ENCODE assay signal across 19 mouse cellular contexts in the genomic region with DNA sequence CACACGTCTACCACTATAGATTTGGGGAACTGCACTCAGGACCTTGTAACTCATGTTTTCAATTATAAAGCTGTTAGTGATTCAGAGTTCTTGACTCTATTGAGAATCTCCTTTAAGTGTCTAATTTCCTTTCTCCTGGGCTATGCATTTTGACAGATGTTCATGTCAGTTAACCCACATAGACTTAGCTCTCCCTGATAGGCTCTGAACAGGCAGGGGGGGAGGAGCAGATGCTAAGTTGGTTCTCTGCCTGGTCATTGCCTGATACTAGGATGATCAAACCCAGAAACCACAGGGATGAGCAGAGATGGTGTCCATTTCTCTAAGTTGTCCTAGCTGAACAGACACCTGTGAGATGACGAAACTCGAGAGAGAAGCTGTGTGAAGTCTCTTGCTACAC.
DNase-seq lines count a peak whose midpoint lies in the region; ATAC-seq and TF ChIP-seq lines count a peak whose summit lies in the region.
"Had no signal": no experiment of that assay in that cellular context is flagged by ENCODE, and none has a peak within 500 bp of the region (broad histone marks: within the 10 kb centered on the region; RNA-seq: fewer than 3 reads in every experiment).

No protein-coding gene starts in this region.

- H3K9me3 ChIP-seq in midbrain, embryonic 11.5 days (ENCODE audit: control insufficient read depth, low read length): no peaks in the 10 kb centered on the region
- 0 out of 2 replicates have a peak, but pooled peaks cover 3% of the 10 kb centered on the region for H3K9me3 ChIP-seq in midbrain, embryonic 10.5 days (replicated peaks)
- H3K9me3 ChIP-seq in embryonic facial prominence, embryonic 14.5 days (ENCODE audit: control insufficient read depth, low read length): no peaks in the 10 kb centered on the region
- no peaks in the 10 kb centered on the region for H3K9me3 ChIP-seq in limb, embryonic 12.5 days
- H3K9me3 ChIP-seq: forebrain, embryonic 13.5 days; heart, embryonic 15.5 days; hindbrain, embryonic 13.5 days had no signal

- TF ChIP-seq POLR2A in myocyte (IDR thresholded peaks at IDR 0.05; ENCODE audit: insufficient read length, low read depth): no peak

- H3K9ac ChIP-seq in midbrain, embryonic 11.5 days (ENCODE audit: low read length): no peak overlapping the region
- no peak overlapping the region for H3K9ac ChIP-seq in embryonic facial prominence, embryonic 14.5 days (ENCODE audit: low read depth, low read length)
- H3K9ac ChIP-seq in limb, embryonic 12.5 days (replicated peaks): no peak overlapping the region
- H3K9ac ChIP-seq: forebrain, embryonic 13.5 days; forebrain, postnatal 0 days; heart, embryonic 15.5 days; hindbrain, embryonic 13.5 days had no signal

- WGBS in midbrain, embryonic 11.5 days: 78% methylated on average over 3 of the region's 3 CpGs
- WGBS in midbrain, embryonic 10.5 days: 81% methylated on average over 3 of the region's 3 CpGs
- 56% methylated on average over 3 of the region's 3 CpGs for WGBS in embryonic facial prominence, embryonic 14.5 days
- WGBS in limb, embryonic 12.5 days: 51% methylated on average over 3 of the region's 3 CpGs

- H3K4me3 ChIP-seq in midbrain, embryonic 11.5 days (ENCODE audit: low read depth, low read length): no peak overlapping the region
- no peak overlapping the region for H3K4me3 ChIP-seq in midbrain, embryonic 10.5 days
- no peak overlapping the region for H3K4me3 ChIP-seq in embryonic facial prominence, embryonic 14.5 days (ENCODE audit: low read depth, low read length)
- no peak overlapping the region for H3K4me3 ChIP-seq in limb, embryonic 12.5 days (replicated peaks)
- no peak overlapping the region for H3K4me3 ChIP-seq in myocyte
- H3K4me3 ChIP-seq: forebrain, embryonic 13.5 days; heart, adult 2 months; heart, embryonic 15.5 days; hindbrain, embryonic 13.5 days had no signal

- no peak overlapping the region for H3K27ac ChIP-seq in midbrain, embryonic 11.5 days (ENCODE audit: low read depth, low read length)
- H3K27ac ChIP-seq in midbrain, embryonic 10.5 days (replicated peaks): no peak overlapping the region
- 0 out of 2 replicates have a peak overlapping the region, but pooled peaks have one; percentile 13 for H3K27ac ChIP-seq in embryonic facial prominence, embryonic 14.5 days (replicated peaks; ENCODE audit: low read depth, low read length)
- no peak overlapping the region for H3K27ac ChIP-seq in limb, embryonic 12.5 days
- H3K27ac ChIP-seq: forebrain, embryonic 13.5 days; heart, adult 2 months; heart, embryonic 15.5 days; hindbrain, embryonic 13.5 days; hindbrain, postnatal 0 days had no signal

- H3K4me1 ChIP-seq in midbrain, embryonic 11.5 days (ENCODE audit: control insufficient read depth, insufficient read depth, low read length): peaks cover 8% of the 10 kb centered on the region
- H3K4me1 ChIP-seq in midbrain, embryonic 10.5 days: peaks cover 17% of the 10 kb centered on the region
- H3K4me1 ChIP-seq in embryonic facial prominence, embryonic 14.5 days (ENCODE audit: control insufficient read depth, insufficient read depth, low read length): peaks cover 36% of the 10 kb centered on the region
- peaks cover 25% of the 10 kb centered on the region for H3K4me1 ChIP-seq in limb, embryonic 12.5 days (replicated peaks)
- H3K4me1 ChIP-seq: heart, embryonic 15.5 days had no signal

- H3K4me2 ChIP-seq in midbrain, embryonic 11.5 days: no peak overlapping the region
- H3K4me2 ChIP-seq in embryonic facial prominence, embryonic 14.5 days (ENCODE audit: low read depth, low read length): no peak overlapping the region
- H3K4me2 ChIP-seq in limb, embryonic 12.5 days: no peak overlapping the region
- no peak overlapping the region for H3K4me2 ChIP-seq in myocyte (ENCODE audit: low read depth)
- H3K4me2 ChIP-seq: forebrain, embryonic 13.5 days; heart, embryonic 11.5 days; heart, embryonic 15.5 days; hindbrain, embryonic 13.5 days had no signal

- no peaks in the 10 kb centered on the region for H3K36me3 ChIP-seq in midbrain, embryonic 11.5 days (ENCODE audit: control insufficient read depth, insufficient read depth, low read length)
- no peaks in the 10 kb centered on the region for H3K36me3 ChIP-seq in midbrain, embryonic 10.5 days
- H3K36me3 ChIP-seq in embryonic facial prominence, embryonic 14.5 days (ENCODE audit: control insufficient read depth, insufficient read depth, low read length): no peaks in the 10 kb centered on the region
- H3K36me3 ChIP-seq in limb, embryonic 12.5 days: peaks cover 3% of the 10 kb centered on the region; the same call in 1 of the 2 replicates
- H3K36me3 ChIP-seq in myocyte (ENCODE audit: control insufficient read depth, insufficient read depth): no peaks in the 10 kb centered on the region
- H3K36me3 ChIP-seq: heart, embryonic 15.5 days; hindbrain, embryonic 13.5 days had no signal

- no peak for ATAC-seq in midbrain, embryonic 11.5 days (ENCODE audit: low FRiP score)
- peak; percentile 48; the same call in 1 of the 2 replicates for ATAC-seq in embryonic facial prominence, embryonic 14.5 days (ENCODE audit: low read depth)
- peak; percentile 45; the same call in 1 of the 2 replicates for ATAC-seq in limb, embryonic 12.5 days (ENCODE audit: insufficient number of reproducible peaks, insufficient read depth, low FRiP score, low TSS enrichment, low read depth)
- ATAC-seq: forebrain, embryonic 13.5 days; forebrain, postnatal 0 days; hindbrain, postnatal 0 days had no signal

- no peaks in the 10 kb centered on the region for H3K79me2 ChIP-seq in myocyte (ENCODE audit: control insufficient read depth, insufficient read depth)

- peaks cover 6% of the 10 kb centered on the region; the same call in 1 of the 2 replicates for H3K27me3 ChIP-seq in midbrain, embryonic 11.5 days (ENCODE audit: control insufficient read depth, insufficient read depth, low read length)
- H3K27me3 ChIP-seq in midbrain, embryonic 10.5 days (ENCODE audit: low read depth, poor library complexity, severe bottlenecking): peaks cover 80% of the 10 kb centered on the region
- H3K27me3 ChIP-seq in embryonic facial prominence, embryonic 14.5 days (replicated peaks; ENCODE audit: control insufficient read depth, insufficient read depth, low read length): no peaks in the 10 kb centered on the region
- 0 out of 2 replicates have a peak, but pooled peaks cover 5% of the 10 kb centered on the region for H3K27me3 ChIP-seq in limb, embryonic 12.5 days
- no peaks in the 10 kb centered on the region for H3K27me3 ChIP-seq in myocyte (ENCODE audit: control insufficient read depth, insufficient read depth, insufficient read length)
- H3K27me3 ChIP-seq: CH12.LX; heart, embryonic 15.5 days had no signal

- DNase-seq in midbrain, embryonic 11.5 days (ENCODE audit: low spot score, missing footprints): peak; percentile 77
- no peak for DNase-seq in midbrain, embryonic 10.5 days (ENCODE audit: low spot score)
- DNase-seq in embryonic facial prominence, embryonic 14.5 days (ENCODE audit: low spot score): peak; percentile 67
- DNase-seq in kidney, postnatal 36 days: no peak
- no peak for DNase-seq in lung, postnatal 4 days
- DNase-seq in c-Kit-positive CD71-positive TER-119-positive erythroid progenitor cells, embryonic 14.5 days (ENCODE audit: low spot score): no peak
- DNase-seq: adrenal gland, postnatal 10 days; cerebellum, adult 11-12 months; cerebellum, adult 9-10 months; forebrain, postnatal 0 days had no signal

- H3ac ChIP-seq in myocyte (ENCODE audit: control insufficient read depth, insufficient read length): no peak overlapping the region

TF ChIP-seq in myocyte, 11 proteins besides CTCF, POLR2A, EP300 and RAD21:
- TF ChIP-seq POLR2AphosphoS2 (IDR thresholded peaks at IDR 0.05; ENCODE audit: insufficient read length, low read depth) (no peak), CEBPB (IDR thresholded peaks at IDR 0.05; ENCODE audit: insufficient read depth, poor library complexity, severe bottlenecking) (0 out of 2 replicates have a peak, but pooled peaks have one; percentile 3), MYOD1 (IDR thresholded peaks at IDR 0.05; ENCODE audit: control insufficient read depth in 1 of 3, insufficient read length in 2 of 3, low read depth in 2 of 3) (peak in 2 of 3 experiments; percentile 59 to 71)

Comparison
In these comparisons a context has a peak if more than half of its experiments do, and no peak if none do; other contexts are left out.
1. DNase-seq: peak in midbrain, embryonic 11.5 days (single experiment) and embryonic facial prominence, embryonic 14.5 days (single experiment); none in midbrain, embryonic 10.5 days (single experiment), kidney, postnatal 36 days (0 of 2), lung, postnatal 4 days (0 of 2) and c-Kit-positive CD71-positive TER-119-positive erythroid progenitor cells, embryonic 14.5 days (single experiment).